Mouse (Mus musculus) cortical plate, adult 2 months (tissue): ENCODE measurements around the gene Baz2b. TPM values are rescaled to one million over a fixed set of nuclear protein-coding genes. Genes with fewer than 3 reads are reported as not detected.
"Not testable (repeated sequence)": the region's sequence is repeated elsewhere in the genome, so short reads cannot be mapped to it uniquely, and the experiment has no call there.

ENCODE experiments used
- H3K27ac ChIP-seq: fragments of 200-500 bp; 2 replicates; pipeline ENCODE4 v1.5.1; 2012; ENCODE audit warnings: low read length, control low read depth, inconsistent platforms; ENCODE audit not compliant: insufficient read depth
- H3K4me1 ChIP-seq: fragments of 200-500 bp; 2 replicates; pipeline ENCODE4 v1.6.1; 2011; ENCODE audit warnings: low read length; ENCODE audit not compliant: control insufficient read depth, insufficient read depth
- H3K4me3 ChIP-seq: fragments of 200-500 bp; 2 replicates; pipeline ENCODE4 v1.5.1; 2011; ENCODE audit warnings: mild to moderate bottlenecking, low read length, control low read depth; ENCODE audit not compliant: insufficient read depth
- CTCF ChIP-seq: fragments of 200-500 bp; IDR thresholded peaks from 2 replicates; pipeline ENCODE4 v1.5.1; 2011; ENCODE audit warnings: mild to moderate bottlenecking, control low read depth, low read length; ENCODE audit not compliant: insufficient read depth; ENCODE audit errors: extremely low read depth
- POLR2A ChIP-seq: fragments of 200-500 bp; IDR thresholded peaks from 2 replicates; pipeline ENCODE4 v1.6.1; 2011; ENCODE audit warnings: mild to moderate bottlenecking, low read length, control low read depth; ENCODE audit not compliant: insufficient read depth; ENCODE audit errors: extremely low read depth
- polyA plus RNA-seq: library from polyadenylated mRNA; depleted of rRNA; stranded (reverse); fragments of >200 nt; gene quantifications from 2 replicates; pipeline ENCODE4 v1.2.3, GENCODE M21; 2012

The Baz2b gene
- polyA plus RNA-seq, 1 experiment, result 26.5 TPM

GRCm38 (mm10) chr2:60143383-60143782, 66.3 kb downstream of the Baz2b start:
- Histone ChIP-seq H3K4me1 (no peaks in the 10 kb centered on the region), H3K27ac (no peak overlapping the region), H3K4me3 (no peak overlapping the region)
- TF ChIP-seq POLR2A, result no peak
- TF ChIP-seq CTCF, result no peak

- no peak for TF ChIP-seq POLR2A
- TF ChIP-seq CTCF, result no peak
- no peak overlapping the region for H3K27ac ChIP-seq
- H3K4me1 ChIP-seq, result no peaks in the 10 kb centered on the region
- H3K4me3 ChIP-seq, result no peak overlapping the region
Measured at GRCm38 (mm10) chr2:60142281-60142680, 67.4 kb downstream of the Baz2b start.

GRCm38 (mm10) chr2:60138751-60139162, 70.9 kb downstream of the Baz2b start:
- H3K27ac ChIP-seq, result no peak overlapping the region
- no peak for TF ChIP-seq POLR2A
- TF ChIP-seq CTCF, result no peak
- H3K4me3 ChIP-seq, result no peak overlapping the region
- H3K4me1 ChIP-seq, result no peaks in the 10 kb centered on the region

GRCm38 (mm10) chr2:60135796-60136195, 73.8 kb downstream of the Baz2b start:
- TF ChIP-seq POLR2A (no peak), CTCF (no peak)
- Histone ChIP-seq H3K4me3 (no peak overlapping the region), H3K27ac (no peak overlapping the region)

GRCm38 (mm10) chr2:60134958-60135357, 74.7 kb downstream of the Baz2b start:
- H3K27ac ChIP-seq, H3K4me1 ChIP-seq, H3K4me3 ChIP-seq: not testable (repeated sequence)

More at GRCm38 (mm10) chr2:60135796-60136195, 73.8 kb downstream of the Baz2b start:
- H3K4me1 ChIP-seq, result no peaks in the 10 kb centered on the region

GRCm38 (mm10) chr2:60133072-60133471, 76.6 kb downstream of the Baz2b start:
- no peaks in the 10 kb centered on the region for H3K4me1 ChIP-seq
- TF ChIP-seq CTCF (no peak), POLR2A (no peak)
- no peak overlapping the region for H3K4me3 ChIP-seq
- H3K27ac ChIP-seq, result no peak overlapping the region

- no peaks in the 10 kb centered on the region for H3K4me1 ChIP-seq
- no peak overlapping the region for H3K4me3 ChIP-seq
- no peak for TF ChIP-seq POLR2A
- TF ChIP-seq CTCF, result no peak
- H3K27ac ChIP-seq, result no peak overlapping the region
Measured at GRCm38 (mm10) chr2:60132269-60133042, 77.2 kb downstream of the Baz2b start.

GRCm38 (mm10) chr2:60128631-60129030, 81.0 kb downstream of the Baz2b start:
- Histone ChIP-seq H3K27ac (no peak overlapping the region), H3K4me1 (no peaks in the 10 kb centered on the region), H3K4me3 (no peak overlapping the region)
- TF ChIP-seq CTCF, result no peak

GRCm38 (mm10) chr2:60126831-60127230, 82.8 kb downstream of the Baz2b start:
- TF ChIP-seq CTCF, result no peak
- no peaks in the 10 kb centered on the region for H3K4me1 ChIP-seq
- H3K4me3 ChIP-seq, result no peak overlapping the region
- H3K27ac ChIP-seq, result no peak overlapping the region

- no peak for TF ChIP-seq CTCF
- TF ChIP-seq POLR2A, result no peak
- Histone ChIP-seq H3K4me1 (no peaks in the 10 kb centered on the region), H3K4me3 (no peak overlapping the region; the same call in 1 of the 2 replicates), H3K27ac (no peak overlapping the region)
Measured at GRCm38 (mm10) chr2:60126292-60126691, 83.3 kb downstream of the Baz2b start.
